Mouse (Mus musculus) G1E (cell line): Measurements from ENCODE around the gene Ulk4.

ENCODE experiments used
- CTCF ChIP-seq: IDR thresholded peaks from 2 replicates; pipeline ENCODE4 v1.5.1; 2012; ENCODE audit warnings: low read depth, low read length, inconsistent platforms, mixed read lengths
- TAL1 ChIP-seq: conservative IDR thresholded peaks from 2 replicates; pipeline ENCODE4 v1.6.1; 2012; ENCODE audit warnings: low read depth, low read length, inconsistent platforms, mixed read lengths

GRCm38 (mm10) chr9:121010544-121010943 lies 266.5 kb downstream of the Ulk4 start:
- no peak for TF ChIP-seq CTCF
- TF ChIP-seq TAL1: no peak
